Mouse (Mus musculus) retina, postnatal 1 day (tissue): ENCODE measurements around the gene Rgr.
"Not testable (repeated sequence)": the region's sequence is repeated elsewhere in the genome, so short reads cannot be mapped to it uniquely, and the experiment has no call there.

Experiments
- DNase-seq: peaks from one replicate; pipeline ENCODE4 v3.0.0-alpha.2; 2012

The Rgr gene

DNA sequence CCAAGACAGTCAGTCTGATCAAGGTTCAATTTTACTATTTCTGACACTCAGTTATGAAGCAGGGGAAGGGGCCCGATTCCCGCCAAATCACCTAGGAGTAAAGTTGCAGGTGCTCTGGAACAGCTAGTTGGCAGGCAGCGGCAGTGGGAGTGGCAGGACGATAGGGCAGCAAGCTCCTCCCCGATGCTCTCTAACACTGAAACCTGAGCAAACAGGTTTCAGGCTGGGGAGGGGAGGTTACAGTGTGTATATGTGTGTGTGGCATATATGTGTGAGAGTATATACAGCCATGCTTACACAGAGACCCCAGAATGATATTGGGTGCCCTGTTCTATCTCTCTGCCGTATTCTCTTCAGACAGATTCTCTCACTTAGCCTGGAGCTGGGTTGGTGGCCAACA is 48.0 kb downstream of the Rgr start:
- not testable (repeated sequence) for DNase-seq

DNA sequence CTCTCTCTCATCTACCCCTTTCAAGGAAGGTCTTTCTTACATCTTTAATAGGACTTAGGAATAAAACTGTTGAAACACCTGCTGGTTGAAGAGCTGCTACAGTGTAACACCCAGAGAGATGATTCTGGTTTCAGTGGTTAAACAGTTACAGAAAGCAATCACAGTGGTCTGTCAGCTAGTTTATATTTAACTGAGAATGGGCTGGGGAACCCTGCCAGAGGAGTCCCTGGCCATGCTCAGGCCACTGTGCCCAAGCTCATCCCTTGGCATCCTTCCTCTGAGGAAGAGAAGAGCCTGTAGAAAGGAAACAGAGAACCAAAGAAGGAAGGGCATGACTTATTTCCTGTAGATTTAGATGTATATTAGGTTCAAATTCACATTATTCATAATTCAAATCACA is 59.0 kb downstream of the Rgr start:
- no peak for DNase-seq

- no peak for DNase-seq
These were observed 63.1 kb downstream of the Rgr start for GRCm38 (mm10) chr14:36985693-36986092.
